Mouse (Mus musculus) embryonic facial prominence, embryonic 14.5 days (tissue): ENCODE data around the gene Rrp1. TPM values are rescaled to one million over a fixed set of nuclear protein-coding genes. Genes with fewer than 3 reads are reported as not detected.

Experiments used
- ATAC-seq: fragments of 200-750 bp; cut with Nextera tagmentation; 2 replicates; pipeline ENCODE4 v1.8.0; 2017; ENCODE audit warnings: low read depth, moderate number of reproducible peaks, moderate TSS enrichment
- DNase-seq: peaks from one replicate; pipeline ENCODE4 v3.0.0-alpha.2; 2015; ENCODE audit warnings: low spot score
- H3K27ac ChIP-seq: fragments of 300-500 bp; sonication (generic); replicated peaks from 2 replicates; pipeline ENCODE4 v1.5.1; 2014; ENCODE audit warnings: low read depth, mild to moderate bottlenecking, low read length, moderate library complexity
- H3K27me3 ChIP-seq: fragments of 300-500 bp; sonication (generic); replicated peaks from 2 replicates; pipeline ENCODE4 v1.6.1; 2014; ENCODE audit warnings: low read length; ENCODE audit not compliant: control insufficient read depth, insufficient read depth
- H3K36me3 ChIP-seq: fragments of 300-500 bp; sonication (generic); 2 replicates; pipeline ENCODE4 v1.6.1; 2014; ENCODE audit warnings: low read length, mixed read lengths; ENCODE audit not compliant: control insufficient read depth, insufficient read depth
- H3K4me1 ChIP-seq: fragments of 300-500 bp; sonication (generic); 2 replicates; pipeline ENCODE4 v1.6.1; 2014; ENCODE audit warnings: antibody characterized with exemption, low read length; ENCODE audit not compliant: control insufficient read depth, insufficient read depth
- H3K4me2 ChIP-seq: fragments of 300-500 bp; sonication (generic); 2 replicates; pipeline ENCODE4 v1.6.1; 2014; ENCODE audit warnings: low read depth, mild to moderate bottlenecking, low read length, moderate library complexity, mixed read lengths
- H3K4me3 ChIP-seq: fragments of 300-500 bp; sonication (generic); 2 replicates; pipeline ENCODE4 v1.5.1; 2014; ENCODE audit warnings: low read depth, mild to moderate bottlenecking, low read length
- H3K9ac ChIP-seq: fragments of 300-500 bp; sonication (generic); 2 replicates; pipeline ENCODE4 v1.6.1; 2014; ENCODE audit warnings: low read depth, mild to moderate bottlenecking, low read length, moderate library complexity, mixed read lengths
- H3K9me3 ChIP-seq: fragments of 300-500 bp; sonication (generic); 2 replicates; pipeline ENCODE4 v1.6.1; 2016; ENCODE audit warnings: low read length; ENCODE audit not compliant: control insufficient read depth
- WGBS: fragments of 180-500 bp; shearing (Covaris S2); extraction: QIAGEN DNeasy Blood & Tissue Kit; methylation state at CpG from one replicate; pipeline ENCODE4 v1.1.7; 2014; 5-methylcytosine and 5-hydroxymethylcytosine counted together
- polyA plus RNA-seq: library from polyadenylated mRNA; unstranded; fragments of >200 nt; fragmentation: Nextera tagmentation; extraction: Ambion mirVana; gene quantifications from 2 replicates; pipeline ENCODE4 v1.2.1, GENCODE M21; 2014

Rrp1 gene
- polyA plus RNA-seq, 1 experiment from 2014 or later, result 204 TPM

- no peaks in the 10 kb centered on the region for H3K27me3 ChIP-seq
- 69% methylated on average over 3 of the region's 3 CpGs for WGBS
- ATAC-seq (no peak), DNase-seq (no peak)
- no peak overlapping the region for H3K9ac ChIP-seq
- H3K4me3 ChIP-seq, result no peak overlapping the region
- H3K36me3 ChIP-seq, result peaks cover 49% of the 10 kb centered on the region
- no peaks in the 10 kb centered on the region for H3K4me1 ChIP-seq
- no peaks in the 10 kb centered on the region for H3K9me3 ChIP-seq
- no peak overlapping the region for H3K27ac ChIP-seq
- no peak overlapping the region for H3K4me2 ChIP-seq
These were observed 34.6 kb upstream of the Rrp1 start for GRCm38 (mm10) chr10:78447396-78447795.

- no peak overlapping the region for H3K27ac ChIP-seq
- no peak overlapping the region for H3K9ac ChIP-seq
- ATAC-seq (no peak), DNase-seq (no peak)
- no peaks in the 10 kb centered on the region for H3K4me1 ChIP-seq
- H3K9me3 ChIP-seq, result no peaks in the 10 kb centered on the region
- no peak overlapping the region for H3K4me3 ChIP-seq
- H3K36me3 ChIP-seq, result peaks cover 50% of the 10 kb centered on the region
- 96% methylated on average over 3 of the region's 3 CpGs for WGBS
- H3K4me2 ChIP-seq, result no peak overlapping the region
- H3K27me3 ChIP-seq, result no peaks in the 10 kb centered on the region
These were observed 33.4 kb upstream of the Rrp1 start for GRCm38 (mm10) chr10:78446195-78446594.

- no peak for ATAC-seq
- Histone ChIP-seq H3K4me1 (no peaks in the 10 kb centered on the region), H3K4me2 (no peak overlapping the region), H3K9me3 (no peaks in the 10 kb centered on the region), H3K27me3 (no peaks in the 10 kb centered on the region), H3K9ac (no peak overlapping the region), H3K36me3 (peaks cover 34% of the 10 kb centered on the region), H3K27ac (no peak overlapping the region), H3K4me3 (no peak overlapping the region)
- WGBS, result 93% methylated on average over 3 of the region's 3 CpGs
- no peak for DNase-seq
These were observed 29.4 kb upstream of the Rrp1 start for GRCm38 (mm10) chr10:78442292-78442691.

- Histone ChIP-seq H3K4me2 (no peak overlapping the region), H3K9ac (no peak overlapping the region), H3K4me1 (no peaks in the 10 kb centered on the region), H3K9me3 (no peaks in the 10 kb centered on the region), H3K4me3 (no peak overlapping the region), H3K27ac (no peak overlapping the region), H3K36me3 (peaks cover 31% of the 10 kb centered on the region), H3K27me3 (no peaks in the 10 kb centered on the region)
- no peak for DNase-seq
- 85% methylated on average over 5 of the region's 5 CpGs for WGBS
- no peak for ATAC-seq
These were observed 28.8 kb upstream of the Rrp1 start for GRCm38 (mm10) chr10:78441606-78442005.

- no peak overlapping the region for H3K27ac ChIP-seq
- H3K4me2 ChIP-seq, result no peak overlapping the region
- H3K27me3 ChIP-seq, result no peaks in the 10 kb centered on the region
- H3K9me3 ChIP-seq, result no peaks in the 10 kb centered on the region
- 76% methylated on average over 9 of the region's 9 CpGs for WGBS
- H3K4me3 ChIP-seq, result no peak overlapping the region
- peaks cover 25% of the 10 kb centered on the region; the same call in 1 of the 2 replicates for H3K36me3 ChIP-seq
- no peaks in the 10 kb centered on the region for H3K4me1 ChIP-seq
- H3K9ac ChIP-seq, result no peak overlapping the region
- no peak for DNase-seq
- ATAC-seq, result no peak
These were observed 28.0 kb upstream of the Rrp1 start for GRCm38 (mm10) chr10:78440812-78441211.

- WGBS, result 89% methylated on average over 7 of the region's 7 CpGs
- H3K4me2 ChIP-seq, result no peak overlapping the region
- no peaks in the 10 kb centered on the region for H3K4me1 ChIP-seq
- no peaks in the 10 kb centered on the region for H3K27me3 ChIP-seq
- H3K9ac ChIP-seq, result no peak overlapping the region
- no peak overlapping the region for H3K4me3 ChIP-seq
- H3K9me3 ChIP-seq, result no peaks in the 10 kb centered on the region
- ATAC-seq (no peak), DNase-seq (no peak)
- H3K27ac ChIP-seq, result no peak overlapping the region
- H3K36me3 ChIP-seq, result peaks cover 23% of the 10 kb centered on the region; the same call in 1 of the 2 replicates
These were observed 27.1 kb upstream of the Rrp1 start for GRCm38 (mm10) chr10:78439990-78440389.

GRCm38 (mm10) chr10:78439550-78439949, 26.7 kb upstream of the Rrp1 start:
- Histone ChIP-seq H3K4me2 (no peak overlapping the region), H3K4me3 (no peak overlapping the region), H3K4me1 (no peaks in the 10 kb centered on the region), H3K9me3 (no peaks in the 10 kb centered on the region), H3K9ac (no peak overlapping the region), H3K27ac (no peak overlapping the region), H3K36me3 (peaks cover 23% of the 10 kb centered on the region; the same call in 1 of the 2 replicates), H3K27me3 (no peaks in the 10 kb centered on the region)
- DNase-seq, result no peak
- ATAC-seq, result no peak
- WGBS, result 68% methylated on average over 5 of the region's 5 CpGs

GRCm38 (mm10) chr10:78438094-78438493, 25.3 kb upstream of the Rrp1 start:
- H3K4me3 ChIP-seq, result no peak overlapping the region
- no peak overlapping the region for H3K9ac ChIP-seq
- no peaks in the 10 kb centered on the region for H3K4me1 ChIP-seq
- ATAC-seq, result no peak
- no peak overlapping the region for H3K27ac ChIP-seq
- WGBS, result 16% methylated on average over 5 of the region's 5 CpGs
- no peaks in the 10 kb centered on the region for H3K9me3 ChIP-seq
- no peaks in the 10 kb centered on the region for H3K27me3 ChIP-seq
- H3K36me3 ChIP-seq, result peaks cover 16% of the 10 kb centered on the region; the same call in 1 of the 2 replicates
- DNase-seq, result no peak
- no peak overlapping the region for H3K4me2 ChIP-seq

GRCm38 (mm10) chr10:78432853-78433252, 20.0 kb upstream of the Rrp1 start:
- DNase-seq, result no peak
- H3K4me3 ChIP-seq, result no peak overlapping the region
- no peak overlapping the region for H3K4me2 ChIP-seq
- H3K27me3 ChIP-seq, result no peaks in the 10 kb centered on the region
- H3K36me3 ChIP-seq, result peaks cover 9% of the 10 kb centered on the region
- WGBS, result 63% methylated on average over 3 of the region's 3 CpGs
- no peak overlapping the region for H3K27ac ChIP-seq
- no peak for ATAC-seq
- no peaks in the 10 kb centered on the region for H3K9me3 ChIP-seq
- H3K4me1 ChIP-seq, result no peaks in the 10 kb centered on the region
- no peak overlapping the region for H3K9ac ChIP-seq
